Mouse (Mus musculus): ENCODE results near the gene Jmjd6.

DNA sequence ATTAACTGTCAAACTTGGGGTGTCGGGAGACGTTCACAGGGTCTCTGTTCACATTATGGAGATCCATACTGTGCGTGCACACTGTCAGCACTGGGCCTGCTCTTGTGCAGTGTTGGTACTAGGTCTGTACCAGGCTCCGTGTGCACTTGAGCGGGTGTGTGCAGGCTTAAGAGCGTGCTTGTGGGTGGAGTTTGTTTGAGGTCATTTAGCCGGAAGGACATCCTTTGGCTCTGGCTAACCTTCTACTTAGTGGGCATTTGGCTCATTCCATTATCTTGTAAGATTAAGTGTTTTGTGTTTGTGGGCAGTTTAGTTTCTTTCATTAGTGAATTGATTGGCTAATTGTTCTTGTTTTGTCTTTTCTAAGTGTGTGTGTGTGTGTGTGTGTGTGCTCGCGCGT, 39.2 kb upstream of the Jmjd6 start:
- TF ChIP-seq CTCF (IDR thresholded peaks at IDR 0.05; ENCODE audit: insufficient read depth, low read length) = no peak
- TF ChIP-seq POLR2A (IDR thresholded peaks at IDR 0.05; ENCODE audit: borderline replicate concordance, extremely low read depth, low read depth, low read length) = no peak
